Mouse (Mus musculus) hindbrain, postnatal 0 days (tissue): ENCODE data around the gene Pgap3. TPM values are rescaled to one million over a fixed set of nuclear protein-coding genes. Genes with fewer than 3 reads are reported as not detected.
A peak's percentile ranks its signal among the peaks of the same experiment; 100 is the strongest.
"Not testable (repeated sequence)": the region's sequence is repeated elsewhere in the genome, so short reads cannot be mapped to it uniquely, and the experiment has no call there.

Experiments used
- ATAC-seq: fragments of 200-750 bp; cut with Nextera tagmentation; 2 replicates; pipeline ENCODE4 v1.8.0; 2017; ENCODE audit warnings: mild to moderate bottlenecking, moderate TSS enrichment, moderate library complexity
- DNase-seq: peaks from one replicate; pipeline ENCODE4 v3.0.0-alpha.2; 2015; ENCODE audit warnings: low spot score
- H3K27ac ChIP-seq: fragments of 300-500 bp; sonication (generic); 2 replicates; pipeline ENCODE4 v1.5.1; 2014; ENCODE audit warnings: mild to moderate bottlenecking
- H3K27me3 ChIP-seq: fragments of 300-500 bp; sonication (generic); 2 replicates; pipeline ENCODE4 v1.6.1; 2014; ENCODE audit warnings: low read length, mixed read lengths; ENCODE audit not compliant: insufficient read depth
- H3K36me3 ChIP-seq: fragments of 300-500 bp; sonication (generic); 2 replicates; pipeline ENCODE4 v1.6.1; 2014; ENCODE audit warnings: low read length, mixed read lengths; ENCODE audit not compliant: insufficient read depth
- H3K4me1 ChIP-seq: fragments of 300-500 bp; sonication (generic); 2 replicates; pipeline ENCODE4 v1.6.1; 2014; ENCODE audit warnings: antibody characterized with exemption, low read length, mixed read lengths; ENCODE audit not compliant: insufficient read depth
- H3K4me2 ChIP-seq: fragments of 300-500 bp; sonication (generic); 2 replicates; pipeline ENCODE4 v1.6.1; 2014; ENCODE audit warnings: low read depth, mild to moderate bottlenecking, low read length, moderate library complexity, mixed read lengths
- H3K4me3 ChIP-seq: fragments of 300-500 bp; sonication (generic); 2 replicates; pipeline ENCODE4 v1.5.1; 2014; ENCODE audit warnings: low read length
- H3K9ac ChIP-seq: fragments of 300-500 bp; sonication (generic); replicated peaks from 2 replicates; pipeline ENCODE4 v1.6.1; 2014; ENCODE audit warnings: mild to moderate bottlenecking, low read length, moderate library complexity, mixed read lengths
- H3K9me3 ChIP-seq: fragments of 300-500 bp; sonication (generic); 2 replicates; pipeline ENCODE4 v1.6.1; 2016; ENCODE audit warnings: low read length, mixed read lengths
- CTCF ChIP-seq: IDR thresholded peaks from 2 replicates; pipeline ENCODE4 v1.5.1; 2016; ENCODE audit warnings: antibody characterized with exemption, control low read depth, low read depth
- WGBS: fragments of 180-500 bp; shearing (Covaris S2); extraction: QIAGEN DNeasy Blood & Tissue Kit; methylation state at CpG from one replicate; pipeline ENCODE4 v1.1.7; 2014; 5-methylcytosine and 5-hydroxymethylcytosine counted together
- polyA plus RNA-seq: library from polyadenylated mRNA; unstranded; fragments of >200 nt; fragmentation: Nextera tagmentation; extraction: Ambion mirVana; gene quantifications from 2 replicates; pipeline ENCODE4 v1.2.1, GENCODE M21; 2015
- total RNA-seq: library from RNA; depleted of rRNA; stranded (reverse); fragments of >200 nt; gene quantifications from 2 replicates; pipeline ENCODE4 v1.2.3, GENCODE M21; 2014

Gene Pgap3
- total and polyA plus RNA-seq, 2 experiments from 2014 or later, result 9.2 to 12.0 TPM

- Histone ChIP-seq H3K4me1 (no peaks in the 10 kb centered on the region), H3K27me3 (peaks cover 5% of the 10 kb centered on the region; the same call in 1 of the 2 replicates), H3K9me3 (no peaks in the 10 kb centered on the region), H3K4me2 (no peak overlapping the region), H3K9ac (no peak overlapping the region), H3K4me3 (no peak overlapping the region), H3K27ac (no peak overlapping the region), H3K36me3 (no peaks in the 10 kb centered on the region)
- no peak for ATAC-seq
- no peak for TF ChIP-seq CTCF
- WGBS, result 67% methylated on average over 20 of the region's 20 CpGs
- no peak for DNase-seq
Measured at GRCm38 (mm10) chr11:98384216-98384615, 16.1 kb downstream of the Pgap3 start.

GRCm38 (mm10) chr11:98383261-98384030 lies 16.8 kb downstream of the Pgap3 start, which contains the start of gene Tcap:
Gene Tcap (plus strand): TSS chr11:98383811.
- H3K4me3 ChIP-seq, result no peak within 1 kb of the TSS
- no peak for TF ChIP-seq CTCF
- no peak within 1 kb of the TSS for H3K27ac ChIP-seq
- no peak within 1 kb of the TSS for H3K4me2 ChIP-seq
- no peaks in the 10 kb centered on the region for H3K9me3 ChIP-seq
- H3K36me3 ChIP-seq, result peaks cover 1% of the 10 kb centered on the region; the same call in 1 of the 2 replicates
- DNase-seq (no peak), ATAC-seq (no peak)
- no peaks in the 10 kb centered on the region for H3K4me1 ChIP-seq
- no peak within 1 kb of the TSS for H3K9ac ChIP-seq
- peaks cover 5% of the 10 kb centered on the region; the same call in 1 of the 2 replicates for H3K27me3 ChIP-seq
- WGBS, result 66% methylated on average over 14 of the region's 14 CpGs

- not testable (repeated sequence) for ATAC-seq, H3K4me2 ChIP-seq, H3K4me1 ChIP-seq, H3K27me3 ChIP-seq, H3K9me3 ChIP-seq, H3K9ac ChIP-seq, DNase-seq, H3K4me3 ChIP-seq, H3K27ac ChIP-seq
- peaks cover 11% of the 10 kb centered on the region; the same call in 1 of the 2 replicates for H3K36me3 ChIP-seq
- 68% methylated on average over 2 of the region's 2 CpGs for WGBS
Measured at GRCm38 (mm10) chr11:98382405-98382804, 17.9 kb downstream of the Pgap3 start.

DNA sequence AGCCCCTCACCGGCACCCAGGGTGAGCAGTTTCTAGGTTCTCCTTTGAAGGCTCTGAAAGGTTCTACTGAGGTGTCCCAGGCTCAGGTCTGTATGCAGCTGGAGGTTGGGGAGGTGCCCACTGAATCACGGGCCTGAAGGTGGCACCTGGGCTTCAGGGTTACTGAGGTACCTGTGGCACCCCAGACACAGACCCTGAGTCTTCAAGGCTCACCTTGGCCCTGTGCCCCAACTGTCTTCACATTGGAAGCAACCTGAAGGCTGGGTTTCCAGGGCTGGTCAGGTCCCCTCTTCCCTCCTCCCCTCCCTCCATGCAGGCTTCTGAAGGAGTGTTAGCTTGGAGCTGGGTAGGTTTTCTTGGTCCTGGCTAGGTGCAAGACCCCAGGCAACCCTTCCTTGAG lies 18.6 kb downstream of the Pgap3 start:
- Histone ChIP-seq H3K4me2 (no peak overlapping the region), H3K9me3 (no peaks in the 10 kb centered on the region), H3K9ac (no peak overlapping the region), H3K4me3 (no peak overlapping the region), H3K4me1 (no peaks in the 10 kb centered on the region), H3K27ac (no peak overlapping the region), H3K27me3 (no peaks in the 10 kb centered on the region), H3K36me3 (peaks cover 17% of the 10 kb centered on the region; the same call in 1 of the 2 replicates)
- 88% methylated on average over 2 of the region's 2 CpGs for WGBS
- DNase-seq (no peak), ATAC-seq (no peak)
- TF ChIP-seq CTCF, result no peak

- Histone ChIP-seq H3K9ac (no peak overlapping the region), H3K4me3 (no peak overlapping the region), H3K27ac (peak overlapping the region; percentile 64), H3K9me3 (no peaks in the 10 kb centered on the region), H3K36me3 (peaks cover 31% of the 10 kb centered on the region; the same call in 1 of the 2 replicates), H3K4me2 (no peak overlapping the region), H3K4me1 (no peaks in the 10 kb centered on the region), H3K27me3 (no peaks in the 10 kb centered on the region)
- peak; percentile 86 for DNase-seq
- WGBS, result 47% methylated on average over 6 of the region's 6 CpGs
- TF ChIP-seq CTCF, result no peak
- ATAC-seq, result peak; percentile 24; the same call in 1 of the 2 replicates
Measured at GRCm38 (mm10) chr11:98380106-98380505, 20.2 kb downstream of the Pgap3 start.

- ATAC-seq (no peak), DNase-seq (no peak)
- Histone ChIP-seq H3K9ac (no peak overlapping the region), H3K36me3 (peaks cover 36% of the 10 kb centered on the region; the same call in 1 of the 2 replicates), H3K4me3 (no peak overlapping the region), H3K9me3 (no peaks in the 10 kb centered on the region), H3K4me2 (no peak overlapping the region), H3K27ac (peak overlapping the region; percentile 64), H3K27me3 (no peaks in the 10 kb centered on the region), H3K4me1 (no peaks in the 10 kb centered on the region)
- no peak for TF ChIP-seq CTCF
- WGBS, result 90% methylated on average over 7 of the region's 7 CpGs
Measured at GRCm38 (mm10) chr11:98379379-98379778, 20.9 kb downstream of the Pgap3 start.

DNA sequence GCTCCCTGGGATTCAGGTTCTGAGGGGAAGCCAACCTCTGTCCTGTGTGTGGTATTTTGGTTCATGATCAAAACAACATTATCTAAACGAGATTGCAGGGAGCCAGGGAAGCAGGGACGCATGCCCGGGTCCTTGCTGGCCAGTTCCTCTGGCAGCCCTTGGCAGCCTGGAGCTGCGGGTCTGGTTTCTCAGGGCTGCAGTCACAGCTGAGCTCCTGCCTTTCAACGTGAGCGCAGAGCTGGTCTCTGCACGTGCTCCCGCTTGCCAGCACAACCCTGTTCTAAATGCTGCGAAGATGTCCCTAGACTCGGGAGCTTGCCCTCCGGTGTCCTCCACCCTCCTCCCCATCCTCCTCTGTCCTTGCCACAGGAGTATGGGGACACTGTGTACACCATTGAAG lies 22.5 kb downstream of the Pgap3 start:
- peaks cover 36% of the 10 kb centered on the region; the same call in 1 of the 2 replicates for H3K36me3 ChIP-seq
- ATAC-seq (no peak), DNase-seq (no peak)
- H3K27me3 ChIP-seq, result no peaks in the 10 kb centered on the region
- no peak overlapping the region for H3K4me3 ChIP-seq
- H3K9ac ChIP-seq, result no peak overlapping the region
- H3K27ac ChIP-seq, result no peak overlapping the region
- H3K9me3 ChIP-seq, result no peaks in the 10 kb centered on the region
- 81% methylated on average over 11 of the region's 11 CpGs for WGBS
- TF ChIP-seq CTCF, result no peak
- no peaks in the 10 kb centered on the region for H3K4me1 ChIP-seq
- no peak overlapping the region for H3K4me2 ChIP-seq
